Mouse (Mus musculus): Measurements from ENCODE around the gene Ddah1. TPM values are rescaled to one million over a fixed set of nuclear protein-coding genes. Genes with fewer than 3 reads are reported as not detected.

Gene Ddah1
- polyA plus RNA-seq, 1 experiment from 2014 or later, result 45.1 TPM

DNA sequence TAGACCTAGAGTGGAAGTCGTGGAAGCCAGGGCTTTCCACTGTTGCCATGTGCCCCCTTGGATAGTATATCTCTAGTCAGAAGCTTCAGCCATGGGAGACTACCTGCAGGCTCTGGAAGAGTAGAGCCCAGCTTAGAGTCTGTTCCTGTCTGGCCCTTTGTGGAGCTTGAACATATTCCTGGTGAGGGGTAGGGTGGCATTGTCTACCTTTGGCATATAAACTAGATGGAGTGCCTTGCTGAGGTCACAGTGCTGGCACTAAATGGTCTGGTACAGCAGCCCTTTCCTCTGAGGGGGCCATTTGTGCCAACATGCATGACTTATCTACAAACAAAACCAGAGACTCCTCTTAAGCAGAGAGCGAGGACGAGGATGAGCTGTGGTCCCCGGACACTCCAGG lies 95.2 kb downstream of the Ddah1 start:
- Histone ChIP-seq H3K4me3 (ENCODE audit: low read depth, low read length) (no peak overlapping the region), H3K27ac (ENCODE audit: low read depth) (no peak overlapping the region), H3K27me3 (ENCODE audit: insufficient read depth, low read length) (no peaks in the 10 kb centered on the region), H3K36me3 (replicated peaks; ENCODE audit: insufficient read depth, low read length) (peaks cover 2% of the 10 kb centered on the region), H3K9ac (replicated peaks) (no peak overlapping the region), H3K4me1 (ENCODE audit: insufficient read depth) (no peaks in the 10 kb centered on the region), H3K9me3 (ENCODE audit: low read length) (no peaks in the 10 kb centered on the region), H3K4me2 (ENCODE audit: low read depth, low read length) (no peak overlapping the region)
- 79% methylated on average over 4 of the region's 4 CpGs for WGBS (ENCODE audit: insufficient replicate concordance)
- no peak for DNase-seq
- ATAC-seq, result no peak
- TF ChIP-seq EP300 (IDR thresholded peaks at IDR 0.05; ENCODE audit: low read depth) (no peak), CTCF (IDR thresholded peaks at IDR 0.05; ENCODE audit: low read depth) (no peak)

GRCm38 (mm10) chr3:145854427-145854826 lies 96.0 kb downstream of the Ddah1 start:
- WGBS (ENCODE audit: insufficient replicate concordance), result 70% methylated on average over 5 of the region's 5 CpGs
- Histone ChIP-seq H3K9me3 (ENCODE audit: low read length) (no peaks in the 10 kb centered on the region), H3K36me3 (replicated peaks; ENCODE audit: insufficient read depth, low read length) (peaks cover 2% of the 10 kb centered on the region), H3K4me3 (ENCODE audit: low read depth, low read length) (no peak overlapping the region), H3K4me2 (ENCODE audit: low read depth, low read length) (no peak overlapping the region), H3K4me1 (ENCODE audit: insufficient read depth) (no peaks in the 10 kb centered on the region), H3K9ac (replicated peaks) (no peak overlapping the region), H3K27me3 (ENCODE audit: insufficient read depth, low read length) (no peaks in the 10 kb centered on the region), H3K27ac (ENCODE audit: low read depth) (no peak overlapping the region)
- ATAC-seq (no peak), DNase-seq (no peak)
- no peak for TF ChIP-seq CTCF (IDR thresholded peaks at IDR 0.05; ENCODE audit: low read depth)
- no peak for TF ChIP-seq EP300 (IDR thresholded peaks at IDR 0.05; ENCODE audit: low read depth)

DNA sequence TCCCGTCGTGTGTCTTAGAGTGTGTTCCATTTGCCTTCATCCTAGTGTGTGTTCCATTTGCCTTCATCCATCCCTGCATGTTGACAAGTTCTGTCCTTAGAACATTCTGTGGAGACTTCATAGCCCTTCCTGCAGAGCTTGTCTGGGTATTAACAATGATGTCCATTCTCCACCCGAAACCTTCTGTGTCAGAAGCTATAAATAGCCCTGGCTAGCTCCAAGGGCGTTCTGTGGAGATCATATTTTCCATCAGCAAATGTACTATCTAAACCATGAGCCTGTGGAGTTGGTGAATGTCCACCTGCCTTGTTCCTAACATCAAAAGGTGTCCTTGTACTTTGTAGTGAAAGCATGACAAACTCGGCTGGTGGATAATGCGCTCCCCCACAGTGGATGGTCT lies 96.8 kb downstream of the Ddah1 start:
- ATAC-seq, result no peak
- Histone ChIP-seq H3K27ac (ENCODE audit: low read depth) (no peak overlapping the region), H3K4me1 (ENCODE audit: insufficient read depth) (no peaks in the 10 kb centered on the region), H3K4me2 (ENCODE audit: low read depth, low read length) (no peak overlapping the region), H3K36me3 (replicated peaks; ENCODE audit: insufficient read depth, low read length) (peaks cover 2% of the 10 kb centered on the region), H3K9ac (replicated peaks) (no peak overlapping the region), H3K27me3 (ENCODE audit: insufficient read depth, low read length) (no peaks in the 10 kb centered on the region), H3K4me3 (ENCODE audit: low read depth, low read length) (no peak overlapping the region), H3K9me3 (ENCODE audit: low read length) (no peaks in the 10 kb centered on the region)
- WGBS (ENCODE audit: insufficient replicate concordance), result 73% methylated on average over 6 of the region's 6 CpGs
- no peak for DNase-seq
- TF ChIP-seq CTCF (IDR thresholded peaks at IDR 0.05; ENCODE audit: low read depth) (no peak), EP300 (IDR thresholded peaks at IDR 0.05; ENCODE audit: low read depth) (no peak)

- H3K27me3 ChIP-seq (ENCODE audit: insufficient read depth, low read length), result no peaks in the 10 kb centered on the region
- no peak overlapping the region for H3K27ac ChIP-seq (ENCODE audit: low read depth)
- TF ChIP-seq EP300 (IDR thresholded peaks at IDR 0.05; ENCODE audit: low read depth), result no peak
- TF ChIP-seq CTCF (IDR thresholded peaks at IDR 0.05; ENCODE audit: low read depth), result no peak; the same call in 1 of the 2 replicates
- ATAC-seq (no peak), DNase-seq (no peak)
- no peaks in the 10 kb centered on the region for H3K9me3 ChIP-seq (ENCODE audit: low read length)
- 83% methylated on average over 5 of the region's 5 CpGs for WGBS (ENCODE audit: insufficient replicate concordance)
- H3K9ac ChIP-seq (replicated peaks), result no peak overlapping the region
- no peaks in the 10 kb centered on the region for H3K4me1 ChIP-seq (ENCODE audit: insufficient read depth)
- no peak overlapping the region for H3K4me2 ChIP-seq (ENCODE audit: low read depth, low read length)
- no peak overlapping the region for H3K4me3 ChIP-seq (ENCODE audit: low read depth, low read length)
- H3K36me3 ChIP-seq (replicated peaks; ENCODE audit: insufficient read depth, low read length), result peaks cover 2% of the 10 kb centered on the region
Observed at GRCm38 (mm10) chr3:145858388-145858787, 99.9 kb downstream of the Ddah1 start.

- Histone ChIP-seq H3K9ac (replicated peaks) (no peak overlapping the region), H3K4me1 (ENCODE audit: insufficient read depth) (no peaks in the 10 kb centered on the region), H3K27me3 (ENCODE audit: insufficient read depth, low read length) (no peaks in the 10 kb centered on the region), H3K4me3 (ENCODE audit: low read depth, low read length) (no peak overlapping the region), H3K27ac (ENCODE audit: low read depth) (no peak overlapping the region), H3K36me3 (replicated peaks; ENCODE audit: insufficient read depth, low read length) (no peaks in the 10 kb centered on the region; the same call in 1 of the 2 replicates), H3K9me3 (ENCODE audit: low read length) (no peaks in the 10 kb centered on the region), H3K4me2 (ENCODE audit: low read depth, low read length) (no peak overlapping the region)
- ATAC-seq (no peak), DNase-seq (no peak)
- TF ChIP-seq CTCF (IDR thresholded peaks at IDR 0.05; ENCODE audit: low read depth) (no peak), EP300 (IDR thresholded peaks at IDR 0.05; ENCODE audit: low read depth) (no peak)
- WGBS (ENCODE audit: insufficient replicate concordance), result 66% methylated on average over 4 of the region's 4 CpGs
Observed at GRCm38 (mm10) chr3:145862521-145862920, 104.0 kb downstream of the Ddah1 start.

- no peaks in the 10 kb centered on the region for H3K27me3 ChIP-seq (ENCODE audit: insufficient read depth, low read length)
- 61% methylated on average over 8 of the region's 8 CpGs for WGBS (ENCODE audit: insufficient replicate concordance)
- no peak overlapping the region for H3K4me2 ChIP-seq (ENCODE audit: low read depth, low read length)
- DNase-seq (no peak), ATAC-seq (no peak)
- no peak overlapping the region for H3K27ac ChIP-seq (ENCODE audit: low read depth)
- TF ChIP-seq CTCF (IDR thresholded peaks at IDR 0.05; ENCODE audit: low read depth) (no peak), EP300 (IDR thresholded peaks at IDR 0.05; ENCODE audit: low read depth) (no peak)
- no peaks in the 10 kb centered on the region for H3K36me3 ChIP-seq (replicated peaks; ENCODE audit: insufficient read depth, low read length)
- no peak overlapping the region for H3K4me3 ChIP-seq (ENCODE audit: low read depth, low read length)
- no peaks in the 10 kb centered on the region for H3K4me1 ChIP-seq (ENCODE audit: insufficient read depth)
- H3K9ac ChIP-seq (replicated peaks), result no peak overlapping the region
- no peaks in the 10 kb centered on the region for H3K9me3 ChIP-seq (ENCODE audit: low read length)
Observed at GRCm38 (mm10) chr3:145864033-145864712, 105.7 kb downstream of the Ddah1 start.
